Comparison of ENCODE assay signal across 8 mouse cellular contexts in the genomic region with DNA sequence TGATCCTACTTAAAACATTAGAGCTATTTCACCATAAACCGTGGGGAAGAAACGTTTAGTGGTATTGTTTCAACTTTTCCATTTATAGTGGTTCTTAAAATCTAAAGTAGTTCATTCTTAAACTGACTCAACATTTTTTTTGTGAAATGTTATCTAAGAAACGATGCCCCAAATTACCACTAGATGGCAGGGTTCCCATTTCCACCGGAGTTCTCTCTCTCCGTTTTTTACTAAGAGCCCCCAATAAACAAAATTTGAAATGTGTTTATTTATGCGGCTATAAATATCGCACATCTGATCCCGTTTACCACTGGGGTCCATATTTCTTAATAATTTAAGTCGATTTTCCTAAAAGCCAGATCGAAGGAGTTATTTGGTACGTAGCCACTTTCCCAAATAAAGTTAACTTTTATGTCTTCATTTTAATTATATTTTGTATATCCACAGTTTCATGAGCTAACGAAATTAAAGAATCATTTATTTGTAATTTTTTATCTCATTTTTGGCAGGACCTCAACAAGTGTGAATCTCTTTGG.
DNase-seq lines count a peak whose midpoint lies in the region; ATAC-seq lines count a peak whose summit lies in the region.

No protein-coding gene starts in this region.

- H3K9me3 ChIP-seq in heart, embryonic 11.5 days (replicated peaks; ENCODE audit: control insufficient read depth, low read length) = no peaks in the 10 kb centered on the region
- H3K9me3 ChIP-seq in midbrain, embryonic 15.5 days = no peaks in the 10 kb centered on the region
- H3K9me3 ChIP-seq in forebrain, embryonic 13.5 days (replicated peaks) = no peaks in the 10 kb centered on the region

- 0 out of 2 replicates have a peak, but pooled peaks cover 3% of the 10 kb centered on the region for H3K4me1 ChIP-seq in heart, embryonic 11.5 days (ENCODE audit: control insufficient read depth, insufficient read depth, low read length)
- peaks cover 14% of the 10 kb centered on the region for H3K4me1 ChIP-seq in midbrain, embryonic 15.5 days
- H3K4me1 ChIP-seq in forebrain, embryonic 13.5 days = peaks cover 25% of the 10 kb centered on the region

- H3K9ac ChIP-seq in heart, embryonic 11.5 days (ENCODE audit: low read depth, low read length) = no peak overlapping the region
- no peak overlapping the region for H3K9ac ChIP-seq in midbrain, embryonic 15.5 days
- no peak overlapping the region for H3K9ac ChIP-seq in forebrain, embryonic 13.5 days

- H3K4me2 ChIP-seq in heart, embryonic 11.5 days = 0 out of 2 replicates have a peak overlapping the region, but pooled peaks have one; percentile 24
- peak overlapping the region; percentile 35 for H3K4me2 ChIP-seq in midbrain, embryonic 15.5 days
- H3K4me2 ChIP-seq in forebrain, embryonic 13.5 days = no peak overlapping the region; the same call in 1 of the 2 replicates

- H3K27me3 ChIP-seq in heart, embryonic 11.5 days (ENCODE audit: control insufficient read depth, insufficient read depth, low read length) = no peaks in the 10 kb centered on the region
- H3K27me3 ChIP-seq in midbrain, embryonic 15.5 days (replicated peaks) = no peaks in the 10 kb centered on the region
- no peaks in the 10 kb centered on the region for H3K27me3 ChIP-seq in forebrain, embryonic 13.5 days

- WGBS in heart, embryonic 11.5 days (ENCODE audit: insufficient replicate concordance) = 14% methylated on average over 12 of the region's 12 CpGs
- 12% methylated on average over 12 of the region's 12 CpGs for WGBS in midbrain, embryonic 15.5 days
- 15% methylated on average over 12 of the region's 12 CpGs for WGBS in forebrain, embryonic 13.5 days

- ATAC-seq in heart, embryonic 11.5 days (replicated peaks; ENCODE audit: insufficient number of reproducible peaks, low FRiP score, low TSS enrichment) = no peak
- ATAC-seq in midbrain, embryonic 15.5 days (replicated peaks) = no peak
- ATAC-seq in forebrain, embryonic 13.5 days = no peak

- no peak overlapping the region for H3K4me3 ChIP-seq in heart, embryonic 11.5 days (ENCODE audit: low read depth, low read length)
- H3K4me3 ChIP-seq in midbrain, embryonic 15.5 days = no peak overlapping the region
- H3K4me3 ChIP-seq in forebrain, embryonic 13.5 days = no peak overlapping the region

- no peaks in the 10 kb centered on the region for H3K36me3 ChIP-seq in heart, embryonic 11.5 days (ENCODE audit: control insufficient read depth, insufficient read depth, low read length)
- no peaks in the 10 kb centered on the region for H3K36me3 ChIP-seq in midbrain, embryonic 15.5 days (replicated peaks)
- H3K36me3 ChIP-seq in forebrain, embryonic 13.5 days (ENCODE audit: poor library complexity, severe bottlenecking) = no peaks in the 10 kb centered on the region

- no peak overlapping the region for H3K27ac ChIP-seq in heart, embryonic 11.5 days (ENCODE audit: low read depth, low read length)
- no peak overlapping the region for H3K27ac ChIP-seq in midbrain, embryonic 15.5 days
- no peak overlapping the region for H3K27ac ChIP-seq in forebrain, embryonic 13.5 days

- DNase-seq in heart, adult 8-10 months (ENCODE audit: low spot score) = no peak
- peak; percentile 22 for DNase-seq in ovary, postnatal 14 days (ENCODE audit: low spot score)
- DNase-seq in ovary, postnatal 10 days (ENCODE audit: low spot score) = no peak
- peak; percentile 12 for DNase-seq in fibroblast of lung, adult 2 months (ENCODE audit: low read depth)
- DNase-seq in urinary bladder, postnatal 25 days (ENCODE audit: low spot score) = no peak

Comparison
In these comparisons a context has a peak if more than half of its experiments do, and no peak if none do; other contexts are left out.
1. DNase-seq: peak in ovary, postnatal 14 days (single experiment) and fibroblast of lung, adult 2 months (single experiment); none in heart, adult 8-10 months (single experiment), ovary, postnatal 10 days (single experiment) and urinary bladder, postnatal 25 days (single experiment).